Mouse (Mus musculus) MEL (cell line): ENCODE measurements at regions not wholly inside any gene's neighbourhood (a gene's known extent, or its start where the extent isn't known, plus 50 kb on each side); places are given as distances from the start of the nearest gene placed in this dataset.

Experiments used
- DNase-seq: peaks from one replicate; pipeline ENCODE4 v3.0.0; 2011; ENCODE audit warnings: low read depth, low spot score
- H3K27ac ChIP-seq: 2 replicates; pipeline ENCODE4 v1.5.1; 2012; ENCODE audit warnings: low read depth, mild to moderate bottlenecking, control low read depth, low read length, moderate library complexity; ENCODE audit not compliant: control insufficient read depth
- H3K27me3 ChIP-seq, 2 experiments: fragments of 150-350 bp in 1 of 2; sonication (generic) in 1 of 2; 2 replicates each; pipeline ENCODE4 v1.6.1; 2012; ENCODE audit warnings: low read length in 2 of 2, mild to moderate bottlenecking in 2 of 2, improper control_type of control experiment in 1 of 2, moderate library complexity in 1 of 2; ENCODE audit not compliant: insufficient read depth in 2 of 2, control insufficient read depth in 1 of 2
- H3K36me3 ChIP-seq, 2 experiments: 2 replicates each; pipeline ENCODE4 v1.6.1; 2012 to 2014; ENCODE audit warnings: low read length in 2 of 2, improper control_type of control experiment in 1 of 2, inconsistent platforms in 1 of 2, mild to moderate bottlenecking in 1 of 2; ENCODE audit not compliant: insufficient read depth in 2 of 2, control insufficient read depth in 1 of 2
- H3K4me1 ChIP-seq, 2 experiments: fragments of 150-350 bp in 1 of 2; sonication (generic) in 1 of 2; 2 replicates each; pipeline ENCODE4 v1.6.1; 2012; ENCODE audit warnings: low read length in 2 of 2, improper control_type of control experiment in 1 of 2, mild to moderate bottlenecking in 1 of 2; ENCODE audit not compliant: insufficient read depth in 2 of 2, control insufficient read depth in 1 of 2
- H3K4me3 ChIP-seq, 2 experiments: fragments of 150-350 bp in 1 of 2; sonication (generic) in 1 of 2; 2 replicates each; pipeline ENCODE4 v1.5.1; 2012; ENCODE audit warnings: low read depth in 2 of 2, low read length in 2 of 2, mild to moderate bottlenecking in 2 of 2, moderate library complexity in 2 of 2, control low read depth in 1 of 2, improper control_type of control experiment in 1 of 2; ENCODE audit not compliant: control insufficient read depth in 1 of 2, insufficient read depth in 1 of 2
- H3K79me2 ChIP-seq: 2 replicates; pipeline ENCODE4 v1.6.1; 2012; ENCODE audit warnings: mild to moderate bottlenecking, low read length, moderate library complexity; ENCODE audit not compliant: control insufficient read depth, poor library complexity, insufficient read depth
- H3K9ac ChIP-seq: 2 replicates; pipeline ENCODE4 v1.6.1; 2012; ENCODE audit warnings: low read depth, mild to moderate bottlenecking, control low read depth, low read length, moderate library complexity; ENCODE audit not compliant: control insufficient read depth, poor library complexity, severe bottlenecking
- H3K9me3 ChIP-seq: fragments of 150-350 bp; sonication (generic); replicated peaks from 2 replicates; pipeline ENCODE4 v1.6.1; 2012; ENCODE audit warnings: mild to moderate bottlenecking, low read length, improper control_type of control experiment, moderate library complexity; ENCODE audit not compliant: insufficient read depth
- E2F4 ChIP-seq: IDR thresholded peaks from 2 replicates; pipeline ENCODE4 v1.6.1; 2011; ENCODE audit warnings: low read depth, low read length, improper control_type of control experiment, borderline replicate concordance
- GABPA ChIP-seq: IDR thresholded peaks from 2 replicates; pipeline ENCODE4 v1.6.1; 2012; ENCODE audit warnings: low read depth, mild to moderate bottlenecking, inconsistent platforms, low read length, improper control_type of control experiment, moderate library complexity
- HCFC1 ChIP-seq: IDR thresholded peaks from 2 replicates; pipeline ENCODE4 v1.6.1; 2012; ENCODE audit warnings: low read depth, mild to moderate bottlenecking, inconsistent platforms, low read length, improper control_type of control experiment, moderate library complexity
- JUND ChIP-seq: IDR thresholded peaks from 2 replicates; pipeline ENCODE4 v1.6.1; 2011; ENCODE audit warnings: low read depth, mild to moderate bottlenecking, improper control_type of control experiment, low read length
- MAZ ChIP-seq: IDR thresholded peaks from 2 replicates; pipeline ENCODE4 v1.6.1; 2012; ENCODE audit warnings: low read depth, mild to moderate bottlenecking, inconsistent platforms, low read length, improper control_type of control experiment
- MXI1 ChIP-seq: IDR thresholded peaks from 2 replicates; pipeline ENCODE4 v1.6.1; 2011; ENCODE audit warnings: mild to moderate bottlenecking, low read depth, low read length, improper control_type of control experiment
- NELFE ChIP-seq: IDR thresholded peaks from 2 replicates; pipeline ENCODE4 v1.6.1; 2011; ENCODE audit warnings: low read depth, low read length, improper control_type of control experiment
- SMC3 ChIP-seq: IDR thresholded peaks from 2 replicates; pipeline ENCODE4 v1.6.1; 2011; ENCODE audit warnings: low read depth, low read length, improper control_type of control experiment
- TBP ChIP-seq: IDR thresholded peaks from 2 replicates; pipeline ENCODE4 v1.8.0; 2011; ENCODE audit warnings: low read depth, low read length, improper control_type of control experiment
- TCF12 ChIP-seq: IDR thresholded peaks from 2 replicates; pipeline ENCODE4 v1.6.1; 2014; ENCODE audit warnings: low read depth, mild to moderate bottlenecking, inconsistent platforms, low read length, improper control_type of control experiment, moderate library complexity
- USF1 ChIP-seq: IDR thresholded peaks from 2 replicates; pipeline ENCODE4 v1.6.1; 2014; ENCODE audit warnings: low read depth, mild to moderate bottlenecking, inconsistent platforms, low read length, improper control_type of control experiment, moderate library complexity
- ZKSCAN1 ChIP-seq: IDR thresholded peaks from 2 replicates; pipeline ENCODE4 v1.6.1; 2012; ENCODE audit warnings: low read depth, mild to moderate bottlenecking, inconsistent platforms, low read length, improper control_type of control experiment, moderate library complexity

- DNase-seq, result no peak
- H3K36me3 ChIP-seq, result no peaks in the 10 kb centered on the region
- no peaks in the 10 kb centered on the region for H3K9me3 ChIP-seq
- TF ChIP-seq MAZ, result no peak
- no peak for TF ChIP-seq GABPA
- TF ChIP-seq NELFE, result no peak
- TF ChIP-seq TBP, result no peak
- no peak overlapping the region for H3K9ac ChIP-seq
- H3K79me2 ChIP-seq, result no peaks in the 10 kb centered on the region
- H3K27me3 ChIP-seq, result no peaks in the 10 kb centered on the region
- H3K4me1 ChIP-seq, result no peaks in the 10 kb centered on the region
- H3K27ac ChIP-seq, result no peak overlapping the region
- no peak overlapping the region for H3K4me3 ChIP-seq
These were observed 63.0 kb upstream of the Vstm5 start for GRCm38 (mm10) chr9:15175866-15176265.

DNA sequence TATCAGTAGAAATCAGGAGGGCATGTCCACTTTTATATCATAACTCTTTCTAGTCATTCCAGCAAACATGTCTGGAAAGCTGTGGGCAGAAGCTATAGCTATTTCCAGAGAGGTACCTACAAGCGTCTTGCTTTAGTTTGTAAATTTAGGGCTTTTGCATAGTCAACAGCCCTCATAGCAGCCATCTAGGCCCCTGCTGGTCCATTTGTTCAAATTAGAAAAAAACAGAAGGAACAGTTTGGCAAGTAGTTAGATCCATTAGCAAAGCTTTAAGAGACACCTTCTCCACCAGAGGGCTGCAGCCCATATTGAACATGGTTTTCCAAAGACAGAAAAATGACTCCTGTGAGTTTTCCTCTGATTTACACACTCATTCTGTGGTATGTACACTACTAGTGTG, 63.4 kb upstream of the Vstm5 start:
- H3K27me3 ChIP-seq, result no peaks in the 10 kb centered on the region
- H3K4me3 ChIP-seq, result no peak overlapping the region
- no peaks in the 10 kb centered on the region for H3K4me1 ChIP-seq
- no peak overlapping the region for H3K9ac ChIP-seq
- no peaks in the 10 kb centered on the region for H3K36me3 ChIP-seq
- no peaks in the 10 kb centered on the region for H3K9me3 ChIP-seq
- H3K79me2 ChIP-seq, result no peaks in the 10 kb centered on the region
- no peak for DNase-seq
- no peak overlapping the region for H3K27ac ChIP-seq
- TF ChIP-seq USF1, result no peak
- TF ChIP-seq E2F4, result no peak
- no peak for TF ChIP-seq TCF12
- no peak for TF ChIP-seq HCFC1

DNA sequence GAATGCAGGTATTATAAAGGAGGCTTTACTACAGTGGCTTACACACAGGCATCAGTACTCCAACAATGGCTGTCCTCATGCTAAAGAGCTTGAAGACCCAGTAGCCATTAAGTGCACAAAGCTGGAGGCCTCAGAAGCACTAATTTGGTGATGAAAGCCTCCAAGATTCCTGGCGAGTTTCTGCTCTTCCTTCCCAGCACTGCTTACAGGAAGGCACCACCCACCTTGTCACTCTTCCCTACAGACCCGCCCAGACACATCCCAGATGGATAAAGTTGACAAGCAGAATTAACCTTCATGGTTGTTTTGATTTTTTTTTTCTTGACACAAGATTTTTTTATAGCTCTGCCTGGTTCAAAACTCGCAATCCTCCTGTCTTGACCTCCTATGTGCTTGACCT, 59.0 kb upstream of the Hephl1 start:
- no peak for TF ChIP-seq ZKSCAN1
- TF ChIP-seq SMC3, result no peak
- TF ChIP-seq MXI1, result no peak
- no peak for TF ChIP-seq JUND
- no peak for DNase-seq
- Histone ChIP-seq H3K4me3 (no peak overlapping the region), H3K27me3 (no peaks in the 10 kb centered on the region), H3K4me1 (no peaks in the 10 kb centered on the region), H3K36me3 (no peaks in the 10 kb centered on the region), H3K79me2 (no peaks in the 10 kb centered on the region), H3K9me3 (no peaks in the 10 kb centered on the region), H3K27ac (no peak overlapping the region), H3K9ac (no peak overlapping the region)
